Mouse (Mus musculus) c-Kit-positive CD71-negative TER-119-negative erythroid progenitor cells, embryonic 14.5 days (primary cell): Measurements from ENCODE around the gene Tas2r118.

Experiments used
- DNase-seq: peaks from one replicate; pipeline ENCODE4 v3.0.0-alpha.2; 2013; ENCODE audit warnings: low read depth

Gene Tas2r118

GRCm38 (mm10) chr6:23969960-23970359 is at the start of gene Tas2r118:
Gene Tas2r118 (minus strand): TSS chr6:23970060.
- no peak for DNase-seq

GRCm38 (mm10) chr6:24018320-24018719 is 48.5 kb upstream of the Tas2r118 start:
- DNase-seq: no peak

GRCm38 (mm10) chr6:23993276-23993675 is 23.4 kb upstream of the Tas2r118 start:
- no peak for DNase-seq

- DNase-seq: no peak
Measured at GRCm38 (mm10) chr6:23990687-23991387, 21.0 kb upstream of the Tas2r118 start.

- no peak for DNase-seq
Measured at GRCm38 (mm10) chr6:23986293-23986692, 16.4 kb upstream of the Tas2r118 start.

GRCm38 (mm10) chr6:23966980-23967379 is 2.9 kb downstream of the Tas2r118 start:
- no peak for DNase-seq

- no peak for DNase-seq
Measured at GRCm38 (mm10) chr6:23965925-23966324, 3.9 kb downstream of the Tas2r118 start.

GRCm38 (mm10) chr6:23963741-23964140 is 6.1 kb downstream of the Tas2r118 start:
- DNase-seq: no peak

GRCm38 (mm10) chr6:23940776-23941175 is 29.1 kb downstream of the Tas2r118 start:
- DNase-seq: no peak

- no peak for DNase-seq
Measured at GRCm38 (mm10) chr6:23938575-23939488, 31.0 kb downstream of the Tas2r118 start.

- no peak for DNase-seq
Measured at GRCm38 (mm10) chr6:23936414-23936813, 33.4 kb downstream of the Tas2r118 start.

GRCm38 (mm10) chr6:23923806-23924205 is 46.1 kb downstream of the Tas2r118 start:
- no peak for DNase-seq
